Mouse (Mus musculus) right cerebral cortex, postnatal 4 days (tissue): ENCODE measurements at regions not wholly inside any gene's neighbourhood (a gene's known extent, or its start where the extent isn't known, plus 50 kb on each side); places are given as distances from the start of the nearest gene placed in this dataset.
A peak's percentile ranks its signal among the peaks of the same experiment; 100 is the strongest.

Experiments
- DNase-seq: peaks from one replicate; pipeline ENCODE4 v3.0.0-alpha.2; 2022

DNA sequence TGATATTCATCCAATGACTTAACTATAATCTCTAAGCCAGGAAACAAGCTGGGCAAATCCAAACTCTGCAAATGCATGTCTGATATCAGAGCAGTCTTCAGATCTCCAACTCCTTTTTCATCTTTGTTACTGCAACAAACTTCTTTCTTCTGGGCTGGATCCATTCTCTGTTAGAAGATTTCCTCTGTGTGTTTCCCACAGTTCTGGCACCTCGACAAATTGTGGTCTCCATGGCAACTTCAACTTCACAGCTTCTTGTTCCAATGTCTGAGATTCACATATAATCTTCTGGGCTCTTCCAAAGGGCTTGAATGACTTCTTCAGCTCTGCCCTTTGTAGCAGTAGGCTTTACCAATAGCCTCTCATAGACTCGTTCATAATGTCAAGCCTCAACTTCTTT is 486.2 kb upstream of the Actrt1 start:
- DNase-seq = peak; percentile 33
